Mouse (Mus musculus): ENCODE results near the gene Gnptg.

GRCm38 (mm10) chr17:25274571-25275346 is 34.8 kb upstream of the Gnptg start, which contains the start of gene Ube2i:
- TF ChIP-seq CTCF (IDR thresholded peaks at IDR 0.05) (no peak), EP300 (IDR thresholded peaks at IDR 0.05) (no peak)
